Mouse (Mus musculus) heart, embryonic 10.5 days (tissue): Measurements from ENCODE around the gene E330017A01Rik. TPM values are rescaled to one million over a fixed set of nuclear protein-coding genes. Genes with fewer than 3 reads are reported as not detected.

ENCODE experiments used
- DNase-seq: peaks from one replicate; pipeline ENCODE4 v3.0.0-alpha.2; 2017; ENCODE audit warnings: low spot score
- H3K27ac ChIP-seq: fragments of 300-500 bp; sonication (generic); 2 replicates; pipeline ENCODE4 v1.5.1; 2016; ENCODE audit warnings: mild to moderate bottlenecking
- H3K27me3 ChIP-seq: fragments of 300-500 bp; sonication (generic); 2 replicates; pipeline ENCODE4 v1.6.1; 2016; ENCODE audit warnings: mild to moderate bottlenecking; ENCODE audit not compliant: poor library complexity, insufficient read depth, severe bottlenecking
- H3K36me3 ChIP-seq: fragments of 300-500 bp; sonication (generic); 2 replicates; pipeline ENCODE4 v1.6.1; 2016; ENCODE audit warnings: mild to moderate bottlenecking, moderate library complexity
- H3K4me1 ChIP-seq: fragments of 300-500 bp; sonication (generic); 2 replicates; pipeline ENCODE4 v1.6.1; 2016; ENCODE audit warnings: mild to moderate bottlenecking
- H3K4me3 ChIP-seq: fragments of 300-500 bp; sonication (generic); 2 replicates; pipeline ENCODE4 v1.5.1; 2016; ENCODE audit warnings: mild to moderate bottlenecking, moderate library complexity
- H3K9me3 ChIP-seq: fragments of 300-500 bp; sonication (generic); 2 replicates; pipeline ENCODE4 v1.6.1; 2016; ENCODE audit warnings: mild to moderate bottlenecking, moderate library complexity
- WGBS: fragments of 180-500 bp; shearing (Covaris S2); methylation state at CpG from one replicate; pipeline ENCODE4 v1.1.7; 2016; 5-methylcytosine and 5-hydroxymethylcytosine counted together
- polyA plus RNA-seq: library from polyadenylated mRNA; unstranded; fragments of >200 nt; fragmentation: Nextera tagmentation; extraction: Ambion mirVana; gene quantifications from 2 replicates; pipeline ENCODE4 v1.2.1, GENCODE M21; 2016

E330017A01Rik gene
- polyA plus RNA-seq, 1 experiment from 2014 or later = not detected

GRCm38 (mm10) chr16:58617346-58617745 lies 21.2 kb downstream of the E330017A01Rik start:
- H3K9me3 ChIP-seq = no peaks in the 10 kb centered on the region
- H3K27me3 ChIP-seq = no peaks in the 10 kb centered on the region
- H3K4me1 ChIP-seq = no peaks in the 10 kb centered on the region
- H3K27ac ChIP-seq = no peak overlapping the region
- no peak overlapping the region for H3K4me3 ChIP-seq
- DNase-seq = no peak
- H3K36me3 ChIP-seq = no peaks in the 10 kb centered on the region

- H3K27me3 ChIP-seq = no peaks in the 10 kb centered on the region
- no peak within 1 kb of the TSS for H3K27ac ChIP-seq
- H3K4me1 ChIP-seq = no peaks in the 10 kb centered on the region
- peak; percentile 36 for DNase-seq
- no peaks in the 10 kb centered on the region for H3K9me3 ChIP-seq
- 85% methylated on average over 6 of the region's 6 CpGs for WGBS
- no peak within 1 kb of the TSS for H3K4me3 ChIP-seq
- H3K36me3 ChIP-seq = no peaks in the 10 kb centered on the region
These were observed 21.7 kb downstream of the E330017A01Rik start, which contains the start of gene Gm813 for GRCm38 (mm10) chr16:58616878-58617277. Gm813 (minus strand) TSS chr16:58616978.

- WGBS = 82% methylated on average over 3 of the region's 3 CpGs
- H3K4me1 ChIP-seq = no peaks in the 10 kb centered on the region
- no peaks in the 10 kb centered on the region for H3K36me3 ChIP-seq
- H3K27ac ChIP-seq = no peak overlapping the region
- no peak for DNase-seq
- no peaks in the 10 kb centered on the region for H3K9me3 ChIP-seq
- no peaks in the 10 kb centered on the region for H3K27me3 ChIP-seq
- no peak overlapping the region for H3K4me3 ChIP-seq
These were observed 25.6 kb downstream of the E330017A01Rik start for GRCm38 (mm10) chr16:58612969-58613368.

GRCm38 (mm10) chr16:58607101-58607500 lies 31.4 kb downstream of the E330017A01Rik start:
- H3K27ac ChIP-seq = no peak overlapping the region
- H3K36me3 ChIP-seq = no peaks in the 10 kb centered on the region
- H3K4me3 ChIP-seq = no peak overlapping the region
- H3K27me3 ChIP-seq = no peaks in the 10 kb centered on the region
- H3K4me1 ChIP-seq = no peaks in the 10 kb centered on the region
- DNase-seq = no peak
- H3K9me3 ChIP-seq = no peaks in the 10 kb centered on the region
- whole genome bisulfite sequencing = 46% methylated on average over 5 of the region's 5 CpGs

- Histone ChIP-seq H3K27ac (no peak overlapping the region), H3K4me1 (no peaks in the 10 kb centered on the region), H3K27me3 (no peaks in the 10 kb centered on the region), H3K36me3 (no peaks in the 10 kb centered on the region), H3K9me3 (no peaks in the 10 kb centered on the region), H3K4me3 (no peak overlapping the region)
- no peak for DNase-seq
These were observed 33.9 kb downstream of the E330017A01Rik start for GRCm38 (mm10) chr16:58604680-58605079.

- H3K27ac ChIP-seq = no peak overlapping the region
- WGBS = 81% methylated on average over 2 of the region's 2 CpGs
- DNase-seq = no peak
- H3K4me1 ChIP-seq = no peaks in the 10 kb centered on the region
- no peaks in the 10 kb centered on the region for H3K36me3 ChIP-seq
- no peak overlapping the region for H3K4me3 ChIP-seq
- H3K9me3 ChIP-seq = no peaks in the 10 kb centered on the region
- H3K27me3 ChIP-seq = no peaks in the 10 kb centered on the region
These were observed 34.7 kb downstream of the E330017A01Rik start for GRCm38 (mm10) chr16:58603831-58604230.

GRCm38 (mm10) chr16:58600846-58601245 lies 37.7 kb downstream of the E330017A01Rik start:
- no peaks in the 10 kb centered on the region for H3K36me3 ChIP-seq
- H3K9me3 ChIP-seq = no peaks in the 10 kb centered on the region
- no peak overlapping the region for H3K27ac ChIP-seq
- 89% methylated on average over 6 of the region's 6 CpGs for WGBS
- no peak overlapping the region for H3K4me3 ChIP-seq
- H3K27me3 ChIP-seq = no peaks in the 10 kb centered on the region
- H3K4me1 ChIP-seq = no peaks in the 10 kb centered on the region
- DNase-seq = no peak

- DNase-seq = no peak
- Histone ChIP-seq H3K27me3 (no peaks in the 10 kb centered on the region), H3K36me3 (no peaks in the 10 kb centered on the region), H3K4me1 (no peaks in the 10 kb centered on the region), H3K27ac (no peak overlapping the region), H3K9me3 (no peaks in the 10 kb centered on the region), H3K4me3 (no peak overlapping the region)
- WGBS = 78% methylated on average over 3 of the region's 3 CpGs
These were observed 47.2 kb downstream of the E330017A01Rik start for GRCm38 (mm10) chr16:58591299-58591698.

GRCm38 (mm10) chr16:58589444-58589843 lies 49.1 kb downstream of the E330017A01Rik start:
- Histone ChIP-seq H3K36me3 (no peaks in the 10 kb centered on the region), H3K4me1 (no peaks in the 10 kb centered on the region), H3K4me3 (no peak overlapping the region), H3K27me3 (no peaks in the 10 kb centered on the region), H3K9me3 (no peaks in the 10 kb centered on the region), H3K27ac (no peak overlapping the region)
- DNase-seq = no peak

Other genes starting within 250 kb of the E330017A01Rik start
- gene Dcbld2, start 230.3 kb downstream of the E330017A01Rik start, polyA plus RNA-seq = 12.2 and 13.2 TPM in 2 replicates
- gene St3gal6, start 114.5 kb downstream of the E330017A01Rik start, polyA plus RNA-seq = 22.0 and 28.5 TPM in 2 replicates
- gene Gm813, start 21.8 kb downstream of the E330017A01Rik start, polyA plus RNA-seq = not detected in 2 replicates
- gene Cpox, start 31.6 kb upstream of the E330017A01Rik start, polyA plus RNA-seq = 63.5 and 89.9 TPM in 2 replicates
- gene Gpr15, start 80.3 kb upstream of the E330017A01Rik start, polyA plus RNA-seq = not detected in 2 replicates
- 106 TPM in 2 replicates for gene Cldnd1, start 89.2 kb upstream of the E330017A01Rik start, polyA plus RNA-seq
- gene Olfr172, start 124.4 kb upstream of the E330017A01Rik start, polyA plus RNA-seq = not detected in 2 replicates
- not detected in 2 replicates for gene Olfr173, start 161.5 kb upstream of the E330017A01Rik start, polyA plus RNA-seq
- not detected in 2 replicates for gene Olfr175-ps1, start 188.0 kb upstream of the E330017A01Rik start, polyA plus RNA-seq
- not detected in 2 replicates for gene Olfr177, start 236.0 kb upstream of the E330017A01Rik start, polyA plus RNA-seq